Mouse (Mus musculus): ENCODE data around the gene Casp1. TPM values are rescaled to one million over a fixed set of nuclear protein-coding genes. Genes with fewer than 3 reads are reported as not detected.

The Casp1 gene
- 10 to 100 TPM; 14.3 to 15.1 TPM for total RNA-seq (2023)

GRCm38 (mm10) chr9:5298329-5299131, at the start of gene Casp1:
TSS of gene Casp1 (plus strand) at chr9:5298517.

GRCm38 (mm10) chr9:5308561-5308960, 10.2 kb downstream of the Casp1 start, which contains the start of gene Casp4:
TSS of gene Casp4 (plus strand) at chr9:5308828.

GRCm38 (mm10) chr9:5345291-5345898, 47.1 kb downstream of the Casp1 start, which contains the start of gene Casp12:
TSS of gene Casp12 (plus strand) at chr9:5345430.

Other genes starting within 250 kb of the Casp1 start
- gene Casp4, start 10.3 kb downstream of the Casp1 start, total RNA-seq (2023): 10 to 100 TPM; 22.7 to 29.8 TPM
- under 1 TPM in 1 of 2 experiments, not detected in 1; 0.29 TPM for gene Casp12, start 46.9 kb downstream of the Casp1 start, total RNA-seq (2023)